In the genomic region with DNA sequence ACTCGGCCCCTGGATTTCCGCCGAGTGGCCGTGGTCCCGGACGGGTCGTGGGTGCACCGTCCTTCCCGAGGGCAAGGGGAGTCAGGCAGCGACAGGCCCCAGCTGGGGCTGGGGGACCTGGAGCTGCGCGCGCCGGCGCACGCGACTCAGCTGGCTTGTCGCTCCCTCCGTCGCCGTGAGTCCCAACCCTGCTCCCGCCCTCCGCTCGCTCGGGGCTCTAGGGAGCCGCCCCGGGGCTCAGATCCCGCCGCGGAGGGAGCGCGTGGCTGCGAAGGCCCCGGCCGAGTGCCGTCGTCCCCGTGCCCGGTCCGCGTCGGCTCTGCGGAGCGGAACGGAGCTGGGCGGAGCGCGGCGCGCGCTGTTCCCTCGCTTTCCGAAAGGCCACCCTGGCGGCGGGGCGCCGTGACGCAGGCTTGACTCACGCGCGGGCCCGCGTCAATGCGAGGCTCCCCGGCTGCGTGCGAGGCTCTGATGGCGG, we compare ENCODE assay signal across 8 mouse cellular contexts. TPM values are rescaled to one million over a fixed set of nuclear protein-coding genes. Genes with fewer than 3 reads are reported as not detected.
A peak's percentile ranks its signal among the peaks of the same experiment; 100 is the strongest.
DNase-seq lines count a peak whose midpoint lies in the region; ATAC-seq and TF ChIP-seq lines count a peak whose summit lies in the region.

A gene (minus strand): TSS at position 388 of the 478 bp plus-strand sequence.

- no peaks in the 10 kb centered on the region for H3K36me3 ChIP-seq in heart, embryonic 14.5 days (ENCODE audit: control insufficient read depth, insufficient read depth, low read length)
- H3K36me3 ChIP-seq in liver, embryonic 14.5 days (replicated peaks; ENCODE audit: control insufficient read depth, insufficient read depth, low read depth) = no peaks in the 10 kb centered on the region

- peak within 1 kb of the TSS in 1 of 2 experiments; percentile 39; a peak in 2 of 4 replicates for H3K27ac ChIP-seq in heart, embryonic 14.5 days (replicated peaks in 1 of 2; ENCODE audit: control insufficient read depth in 1 of 2, insufficient read depth in 1 of 2, low read depth in 2 of 2, low read length in 2 of 2)
- H3K27ac ChIP-seq in liver, embryonic 14.5 days = no peak within 1 kb of the TSS

- peak within 1 kb of the TSS; percentile 98 for H3K4me2 ChIP-seq in heart, embryonic 14.5 days (ENCODE audit: low read length)
- H3K4me2 ChIP-seq in liver, embryonic 14.5 days (ENCODE audit: low read depth) = peak within 1 kb of the TSS; percentile 41

- H3K27me3 ChIP-seq in heart, embryonic 14.5 days (ENCODE audit: control insufficient read depth, insufficient read depth, low read length) = peaks cover 35% of the 10 kb centered on the region
- peaks cover 35% of the 10 kb centered on the region for H3K27me3 ChIP-seq in liver, embryonic 14.5 days (ENCODE audit: control insufficient read depth, insufficient read depth, low read length)

- peak; percentile 55 for ATAC-seq in heart, embryonic 14.5 days (ENCODE audit: insufficient number of reproducible peaks, insufficient read depth, low FRiP score, low read depth)
- no peak for ATAC-seq in liver, embryonic 14.5 days (ENCODE audit: insufficient read depth)

- peak within 1 kb of the TSS; percentile 75 for H3K9ac ChIP-seq in heart, embryonic 14.5 days (ENCODE audit: low read length)
- no peak within 1 kb of the TSS for H3K9ac ChIP-seq in liver, embryonic 14.5 days (replicated peaks)

- TF ChIP-seq CTCF in liver, embryonic 14.5 days (IDR thresholded peaks at IDR 0.05; ENCODE audit: low read depth) = no peak

- no peaks in the 10 kb centered on the region for H3K9me3 ChIP-seq in heart, embryonic 14.5 days (ENCODE audit: control insufficient read depth, low read length)
- H3K9me3 ChIP-seq in liver, embryonic 14.5 days (ENCODE audit: control insufficient read depth, low read length) = no peaks in the 10 kb centered on the region

- H3K4me1 ChIP-seq in heart, embryonic 14.5 days (ENCODE audit: control insufficient read depth in 2 of 2, insufficient read depth in 2 of 2, low read length in 2 of 2) = peaks cover 5 to 9% of the 10 kb centered on the region in 2 experiments; a peak in 3 of 4 replicates
- no peaks in the 10 kb centered on the region for H3K4me1 ChIP-seq in liver, embryonic 14.5 days (replicated peaks; ENCODE audit: control insufficient read depth in 2 of 2, insufficient read depth in 2 of 2, low read length in 1 of 2)

- peak; percentile 35 for DNase-seq in urinary bladder, adult 2 months (ENCODE audit: low spot score)
- DNase-seq in urinary bladder, postnatal 36 days (ENCODE audit: low spot score in 2 of 2) = no peak
- peak; percentile 72 for DNase-seq in embryo, embryonic 10.5 days (ENCODE audit: low spot score)
- peak; percentile 72 for DNase-seq in kidney, postnatal 10 days
- no peak for DNase-seq in liver, embryonic 14.5 days (ENCODE audit: low read depth in 3 of 3, low spot score in 3 of 3)
- DNase-seq in right cerebral cortex, postnatal 14 days = peak; percentile 88
- no peak for DNase-seq in spleen, postnatal 36 days (ENCODE audit: low spot score in 2 of 2)

- WGBS in heart, embryonic 14.5 days = under 1% methylated on average over 58 of the region's 68 CpGs
- WGBS in liver, embryonic 14.5 days (ENCODE audit: insufficient replicate concordance) = under 1% methylated on average over 68 of the region's 68 CpGs

- TF ChIP-seq EP300 in liver, embryonic 14.5 days (IDR thresholded peaks at IDR 0.05; ENCODE audit: low read depth) = no peak

- H3K4me3 ChIP-seq in heart, embryonic 14.5 days (ENCODE audit: control insufficient read depth in 1 of 2, insufficient read depth in 1 of 2, low read depth in 1 of 2, low read length in 2 of 2) = peak within 1 kb of the TSS; percentile 51 to 64
- peak within 1 kb of the TSS in 1 of 2 experiments; percentile 21; a peak in 1 of 4 replicates for H3K4me3 ChIP-seq in liver, embryonic 14.5 days (ENCODE audit: insufficient read depth in 1 of 2, low read depth in 2 of 2, low read length in 2 of 2)

RNA-seq across cellular contexts. Expression of the gene that starts here (rescaled TPM):
- polyA plus RNA-seq in urinary bladder, adult 2 months (2012; rRNA removed) = 15.9 and 21.1 TPM in 2 replicates
- polyA plus RNA-seq in heart, embryonic 14.5 days (2014; fragmentation: Nextera tagmentation; extraction: Ambion mirVana) = 4.5 and 5.2 TPM in 2 replicates
- polyA plus RNA-seq in liver, embryonic 14.5 days (2012; rRNA removed) = 0.12 and 0.15 TPM in 2 replicates
- polyA plus RNA-seq in liver, embryonic 14.5 days (2014; fragmentation: Nextera tagmentation; extraction: Ambion mirVana) = 0.11 TPM in 1 of 2 replicates, not detected in the other

Comparison
In these comparisons a context has a peak if more than half of its experiments do, and no peak if none do; other contexts are left out.
1. DNase-seq: peak in urinary bladder, adult 2 months (single experiment), embryo, embryonic 10.5 days (single experiment), kidney, postnatal 10 days (single experiment) and right cerebral cortex, postnatal 14 days (single experiment); none in urinary bladder, postnatal 36 days (0 of 2), liver, embryonic 14.5 days (0 of 3) and spleen, postnatal 36 days (0 of 2).